Mouse (Mus musculus): ENCODE results near the gene Strap. TPM values are rescaled to one million over a fixed set of nuclear protein-coding genes. Genes with fewer than 3 reads are reported as not detected.

Gene Strap
- total RNA-seq, 2 experiments from 2014 or later: 110 to 112 TPM

GRCm38 (mm10) chr6:137744700-137745099 is 9.8 kb downstream of the Strap start:
- no peak for DNase-seq (ENCODE audit: low spot score in 2 of 2)
- no peak for TF ChIP-seq CTCF (conservative IDR thresholded peaks at IDR 0.05)

GRCm38 (mm10) chr6:137747174-137747928 is 12.5 kb downstream of the Strap start:
- Histone ChIP-seq H3K27ac (no peak overlapping the region), H3K4me3 (no peak overlapping the region)
- no peak for DNase-seq (ENCODE audit: low spot score in 2 of 2)
- TF ChIP-seq CTCF (conservative IDR thresholded peaks at IDR 0.05): peak; percentile 79

More at GRCm38 (mm10) chr6:137744700-137745099, 9.8 kb downstream of the Strap start:
- no peak overlapping the region for H3K27ac ChIP-seq
- no peak overlapping the region for H3K4me3 ChIP-seq

GRCm38 (mm10) chr6:137751551-137752274 is 16.8 kb downstream of the Strap start:
- H3K27ac ChIP-seq: no peak overlapping the region
- H3K4me3 ChIP-seq: no peak overlapping the region
- no peak for TF ChIP-seq CTCF (conservative IDR thresholded peaks at IDR 0.05)
- no peak for DNase-seq (ENCODE audit: low spot score in 2 of 2)

GRCm38 (mm10) chr6:137752275-137752655 is 17.4 kb downstream of the Strap start:
- H3K27ac ChIP-seq: no peak overlapping the region
- TF ChIP-seq CTCF (conservative IDR thresholded peaks at IDR 0.05): no peak
- no peak for DNase-seq (ENCODE audit: low spot score in 2 of 2)
- no peak overlapping the region for H3K4me3 ChIP-seq

GRCm38 (mm10) chr6:137754056-137754856 is 19.4 kb downstream of the Strap start, which contains the start of gene Dera:
Gene Dera (plus strand): TSS chr6:137754546.
- Histone ChIP-seq H3K4me3 (peak within 1 kb of the TSS; percentile 79), H3K27ac (peak within 1 kb of the TSS; percentile 69; the same call in 1 of the 2 replicates)
- peak; percentile 41 to 58 for DNase-seq (ENCODE audit: low spot score in 2 of 2)
- TF ChIP-seq CTCF (conservative IDR thresholded peaks at IDR 0.05): no peak

GRCm38 (mm10) chr6:137754857-137755232 is 20.0 kb downstream of the Strap start:
- no peak for DNase-seq (ENCODE audit: low spot score in 2 of 2)
- no peak for TF ChIP-seq CTCF (conservative IDR thresholded peaks at IDR 0.05)
- Histone ChIP-seq H3K27ac (peak overlapping the region; percentile 69; the same call in 1 of the 2 replicates), H3K4me3 (peak overlapping the region; percentile 79)

- Histone ChIP-seq H3K4me3 (no peak overlapping the region), H3K27ac (no peak overlapping the region)
- peak; percentile 92 for TF ChIP-seq CTCF (conservative IDR thresholded peaks at IDR 0.05)
- peak; percentile 37 to 47 for DNase-seq (ENCODE audit: low spot score in 2 of 2)
These were observed 21.4 kb downstream of the Strap start for GRCm38 (mm10) chr6:137756310-137756709.

GRCm38 (mm10) chr6:137757891-137758290 is 23.0 kb downstream of the Strap start:
- Histone ChIP-seq H3K27ac (no peak overlapping the region), H3K4me3 (no peak overlapping the region)
- no peak for TF ChIP-seq CTCF (conservative IDR thresholded peaks at IDR 0.05)
- no peak for DNase-seq (ENCODE audit: low spot score in 2 of 2)

- H3K4me3 ChIP-seq: no peak overlapping the region
- DNase-seq (ENCODE audit: low spot score in 2 of 2): no peak
- H3K27ac ChIP-seq: peak overlapping the region; percentile 77; the same call in 1 of the 2 replicates
- no peak for TF ChIP-seq CTCF (conservative IDR thresholded peaks at IDR 0.05)
These were observed 24.8 kb downstream of the Strap start for GRCm38 (mm10) chr6:137759681-137760080.

- peak overlapping the region; percentile 77 for H3K27ac ChIP-seq
- no peak for DNase-seq (ENCODE audit: low spot score in 2 of 2)
- no peak for TF ChIP-seq CTCF (conservative IDR thresholded peaks at IDR 0.05)
- H3K4me3 ChIP-seq: peak overlapping the region; percentile 51
These were observed 26.1 kb downstream of the Strap start for GRCm38 (mm10) chr6:137760966-137761365.

GRCm38 (mm10) chr6:137764572-137765210 is 29.8 kb downstream of the Strap start:
- Histone ChIP-seq H3K27ac (no peak overlapping the region), H3K4me3 (no peak overlapping the region)
- TF ChIP-seq CTCF (conservative IDR thresholded peaks at IDR 0.05): no peak
- no peak for DNase-seq (ENCODE audit: low spot score in 2 of 2)

- H3K4me3 ChIP-seq: no peak overlapping the region
- no peak for TF ChIP-seq CTCF (conservative IDR thresholded peaks at IDR 0.05)
- no peak overlapping the region for H3K27ac ChIP-seq
- DNase-seq (ENCODE audit: low spot score in 2 of 2): no peak
These were observed 31.3 kb downstream of the Strap start for GRCm38 (mm10) chr6:137766177-137766576.

Data from layer of hippocampus, adult 2 months (tissue).